Mouse (Mus musculus) CD8-positive naive resting alpha-beta T cell, adult 57 days (primary cell): Measurements from ENCODE around the gene Ms4a6b. TPM values are rescaled to one million over a fixed set of nuclear protein-coding genes. Genes with fewer than 3 reads are reported as not detected.

Source experiments
- total RNA-seq: library from RNA; stranded (reverse); gene quantifications from one replicate; pipeline ENCODE4 v1.2.4, GENCODE M21; 2023

Ms4a6b gene
- 604 TPM for total RNA-seq

GRCm38 (mm10) chr19:11516246-11516645, at the start of gene Ms4a6b:
Gene Ms4a6b (plus strand): TSS chr19:11516512.

DNA sequence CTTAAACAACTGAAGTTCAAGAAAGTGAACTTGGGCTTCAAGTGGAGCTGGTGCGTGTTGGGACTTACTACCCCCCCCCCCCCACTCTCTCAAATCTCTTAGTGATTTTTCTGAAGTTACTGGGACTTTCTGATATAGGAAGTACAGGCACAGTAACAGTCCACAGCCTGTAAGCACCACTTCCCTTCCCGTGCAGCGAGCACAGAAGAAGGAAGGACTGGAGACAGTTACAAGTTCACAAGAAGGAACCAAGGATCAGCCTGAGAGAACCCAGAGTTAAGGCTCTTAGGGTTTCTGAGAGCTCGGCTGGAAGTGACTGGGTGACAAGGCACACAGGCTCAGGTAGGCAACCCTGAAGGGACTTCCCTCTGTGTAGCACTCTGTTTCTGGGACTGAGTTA, 47.1 kb upstream of the Ms4a6b start, which contains the start of gene Ms4a6c:
TSS of gene Ms4a6c (plus strand) at position 152 of the 400 bp plus-strand sequence.

GRCm38 (mm10) chr19:11485746-11486145, 30.6 kb upstream of the Ms4a6b start, which contains the start of gene Gm8369:
Gene Gm8369 (plus strand): TSS chr19:11485938.

GRCm38 (mm10) chr19:11536593-11536992, 20.3 kb downstream of the Ms4a6b start, which contains the start of gene Ms4a4d:
Gene Ms4a4d (plus strand): TSS chr19:11536801.

Other genes with a start within 250 kb of the Ms4a6b start
- gene Ms4a5, start 232.6 kb upstream of the Ms4a6b start, total RNA-seq, result not detected
- not detected for gene Ms4a14, start 202.1 kb upstream of the Ms4a6b start, total RNA-seq
- 0.61 TPM for gene Ms4a7, start 180.4 kb upstream of the Ms4a6b start, total RNA-seq
- gene Ms4a4a, start 141.0 kb upstream of the Ms4a6b start, total RNA-seq, result 1.5 TPM
- gene Ms4a4c, start 111.7 kb upstream of the Ms4a6b start, total RNA-seq, result 53.2 TPM
- 937 TPM for gene Ms4a4b, start 73.0 kb upstream of the Ms4a6b start, total RNA-seq
- gene Ms4a6c, start 47.1 kb upstream of the Ms4a6b start, total RNA-seq, result 33.8 TPM
- gene Gm8369, start 30.6 kb upstream of the Ms4a6b start, total RNA-seq, result 328 TPM
- gene Ms4a4d, start 20.3 kb downstream of the Ms4a6b start, total RNA-seq, result not detected
- gene Ms4a6d, start 88.3 kb downstream of the Ms4a6b start, total RNA-seq, result 8.6 TPM
- not detected for gene Ms4a2, start 107.2 kb downstream of the Ms4a6b start, total RNA-seq
- gene Ms4a3, start 124.3 kb downstream of the Ms4a6b start, total RNA-seq, result not detected
- not detected for gene Oosp2, start 144.0 kb downstream of the Ms4a6b start, total RNA-seq
- gene Oosp1, start 174.6 kb downstream of the Ms4a6b start, total RNA-seq, result not detected
- gene Oosp3, start 180.5 kb downstream of the Ms4a6b start, total RNA-seq, result not detected
- gene Gif, start 231.0 kb downstream of the Ms4a6b start, total RNA-seq, result not detected